Mouse (Mus musculus) MEL (cell line): ENCODE data around the gene Abhd2. TPM values are rescaled to one million over a fixed set of nuclear protein-coding genes. Genes with fewer than 3 reads are reported as not detected.

Experiments used
- DNase-seq: peaks from one replicate; pipeline ENCODE4 v3.0.0; 2011; ENCODE audit warnings: low read depth, low spot score
- H3K27ac ChIP-seq: 2 replicates; pipeline ENCODE4 v1.5.1; 2012; ENCODE audit warnings: low read depth, mild to moderate bottlenecking, control low read depth, low read length, moderate library complexity; ENCODE audit not compliant: control insufficient read depth
- H3K27me3 ChIP-seq, 2 experiments: fragments of 150-350 bp in 1 of 2; sonication (generic) in 1 of 2; 2 replicates each; pipeline ENCODE4 v1.6.1; 2012; ENCODE audit warnings: low read length in 2 of 2, mild to moderate bottlenecking in 2 of 2, improper control_type of control experiment in 1 of 2, moderate library complexity in 1 of 2; ENCODE audit not compliant: insufficient read depth in 2 of 2, control insufficient read depth in 1 of 2
- H3K36me3 ChIP-seq, 2 experiments: 2 replicates each; pipeline ENCODE4 v1.6.1; 2012 to 2014; ENCODE audit warnings: low read length in 2 of 2, improper control_type of control experiment in 1 of 2, inconsistent platforms in 1 of 2, mild to moderate bottlenecking in 1 of 2; ENCODE audit not compliant: insufficient read depth in 2 of 2, control insufficient read depth in 1 of 2
- H3K4me1 ChIP-seq, 2 experiments: fragments of 150-350 bp in 1 of 2; sonication (generic) in 1 of 2; 2 replicates each; pipeline ENCODE4 v1.6.1; 2012; ENCODE audit warnings: low read length in 2 of 2, improper control_type of control experiment in 1 of 2, mild to moderate bottlenecking in 1 of 2; ENCODE audit not compliant: insufficient read depth in 2 of 2, control insufficient read depth in 1 of 2
- H3K4me3 ChIP-seq, 2 experiments: fragments of 150-350 bp in 1 of 2; sonication (generic) in 1 of 2; 2 replicates each; pipeline ENCODE4 v1.5.1; 2012; ENCODE audit warnings: low read depth in 2 of 2, low read length in 2 of 2, mild to moderate bottlenecking in 2 of 2, moderate library complexity in 2 of 2, control low read depth in 1 of 2, improper control_type of control experiment in 1 of 2; ENCODE audit not compliant: control insufficient read depth in 1 of 2, insufficient read depth in 1 of 2
- H3K79me2 ChIP-seq: 2 replicates; pipeline ENCODE4 v1.6.1; 2012; ENCODE audit warnings: mild to moderate bottlenecking, low read length, moderate library complexity; ENCODE audit not compliant: control insufficient read depth, poor library complexity, insufficient read depth
- H3K9ac ChIP-seq: 2 replicates; pipeline ENCODE4 v1.6.1; 2012; ENCODE audit warnings: low read depth, mild to moderate bottlenecking, control low read depth, low read length, moderate library complexity; ENCODE audit not compliant: control insufficient read depth, poor library complexity, severe bottlenecking
- H3K9me3 ChIP-seq: fragments of 150-350 bp; sonication (generic); replicated peaks from 2 replicates; pipeline ENCODE4 v1.6.1; 2012; ENCODE audit warnings: mild to moderate bottlenecking, low read length, improper control_type of control experiment, moderate library complexity; ENCODE audit not compliant: insufficient read depth
- CHD2 ChIP-seq: IDR thresholded peaks from 2 replicates; pipeline ENCODE4 v1.6.1; 2011; ENCODE audit warnings: low read length, improper control_type of control experiment
- ELF1 ChIP-seq: IDR thresholded peaks from 2 replicates; pipeline ENCODE4 v1.6.1; 2014; ENCODE audit warnings: low read depth, mild to moderate bottlenecking, inconsistent platforms, low read length, improper control_type of control experiment, moderate library complexity
- ETS1 ChIP-seq: IDR thresholded peaks from 2 replicates; pipeline ENCODE4 v1.6.1; 2012; ENCODE audit warnings: low read depth, mild to moderate bottlenecking, inconsistent platforms, low read length, improper control_type of control experiment, moderate library complexity
- GABPA ChIP-seq: IDR thresholded peaks from 2 replicates; pipeline ENCODE4 v1.6.1; 2012; ENCODE audit warnings: low read depth, mild to moderate bottlenecking, inconsistent platforms, low read length, improper control_type of control experiment, moderate library complexity
- GATA1 ChIP-seq: IDR thresholded peaks from 2 replicates; pipeline ENCODE4 v1.6.1; 2011; ENCODE audit warnings: low read depth, low read length, improper control_type of control experiment
- HCFC1 ChIP-seq: IDR thresholded peaks from 2 replicates; pipeline ENCODE4 v1.6.1; 2012; ENCODE audit warnings: low read depth, mild to moderate bottlenecking, inconsistent platforms, low read length, improper control_type of control experiment, moderate library complexity
- MAFK ChIP-seq: IDR thresholded peaks from 2 replicates; pipeline ENCODE4 v1.6.1; 2011; ENCODE audit warnings: low read depth, mild to moderate bottlenecking, low read length, improper control_type of control experiment, borderline replicate concordance
- MXI1 ChIP-seq: IDR thresholded peaks from 2 replicates; pipeline ENCODE4 v1.6.1; 2011; ENCODE audit warnings: mild to moderate bottlenecking, low read depth, low read length, improper control_type of control experiment
- MYB ChIP-seq: IDR thresholded peaks from 2 replicates; pipeline ENCODE4 v1.6.1; 2011; ENCODE audit warnings: mild to moderate bottlenecking, low read depth, low read length, improper control_type of control experiment
- NRF1 ChIP-seq: IDR thresholded peaks from 2 replicates; pipeline ENCODE4 v1.6.1; 2014; ENCODE audit warnings: low read depth, mild to moderate bottlenecking, inconsistent platforms, low read length, improper control_type of control experiment, moderate library complexity; ENCODE audit not compliant: poor library complexity, insufficient read depth, severe bottlenecking
- POLR2A ChIP-seq, 2 experiments: IDR thresholded peaks; 2 replicates each; pipeline ENCODE4 v1.6.1; 2011 to 2012; ENCODE audit warnings: low read length in 2 of 2, mild to moderate bottlenecking in 2 of 2, control low read depth in 1 of 2, improper control_type of control experiment in 1 of 2, low read depth in 1 of 2, moderate library complexity in 1 of 2; ENCODE audit not compliant: control insufficient read depth in 1 of 2, insufficient read depth in 1 of 2, poor library complexity in 1 of 2
- POLR2AphosphoS5 ChIP-seq: IDR thresholded peaks from 2 replicates; pipeline ENCODE4 v1.6.1; 2012; ENCODE audit warnings: low read depth, borderline replicate concordance, mild to moderate bottlenecking, inconsistent platforms, low read length, moderate library complexity, mixed read lengths
- RAD21 ChIP-seq: IDR thresholded peaks from 2 replicates; pipeline ENCODE4 v1.6.1; 2011; ENCODE audit warnings: mild to moderate bottlenecking, low read depth, low read length, improper control_type of control experiment
- SMC3 ChIP-seq: IDR thresholded peaks from 2 replicates; pipeline ENCODE4 v1.6.1; 2011; ENCODE audit warnings: low read depth, low read length, improper control_type of control experiment
- TBP ChIP-seq: IDR thresholded peaks from 2 replicates; pipeline ENCODE4 v1.8.0; 2011; ENCODE audit warnings: low read depth, low read length, improper control_type of control experiment
- UBTF ChIP-seq: IDR thresholded peaks from 2 replicates; pipeline ENCODE4 v1.6.1; 2012; ENCODE audit warnings: low read depth, mild to moderate bottlenecking, inconsistent platforms, low read length, improper control_type of control experiment, moderate library complexity, borderline replicate concordance; ENCODE audit not compliant: insufficient read depth
- USF1 ChIP-seq: IDR thresholded peaks from 2 replicates; pipeline ENCODE4 v1.6.1; 2014; ENCODE audit warnings: low read depth, mild to moderate bottlenecking, inconsistent platforms, low read length, improper control_type of control experiment, moderate library complexity
- USF2 ChIP-seq, 2 experiments: IDR thresholded peaks; 2 replicates each; pipeline ENCODE4 v1.6.1; 2011 to 2012; ENCODE audit warnings: improper control_type of control experiment in 2 of 2, low read length in 2 of 2, borderline replicate concordance in 1 of 2, inconsistent platforms in 1 of 2, low read depth in 1 of 2, mild to moderate bottlenecking in 1 of 2; ENCODE audit not compliant: insufficient read depth in 1 of 2
- ZC3H11A ChIP-seq: IDR thresholded peaks from 2 replicates; pipeline ENCODE4 v1.6.1; 2012; ENCODE audit warnings: low read depth, mild to moderate bottlenecking, inconsistent platforms, low read length, improper control_type of control experiment
- ZNF384 ChIP-seq: IDR thresholded peaks from 2 replicates; pipeline ENCODE4 v1.6.1; 2012; ENCODE audit warnings: low read depth, mild to moderate bottlenecking, inconsistent platforms, low read length, improper control_type of control experiment
- polyA plus RNA-seq, 2 experiments: library from polyadenylated mRNA; stranded (reverse) in 1 of 2; unstranded in 1 of 2; fragments of >175 nt in 1 of 2; fragments of >200 nt in 1 of 2; gene quantifications; 2 replicates each; pipeline versions ENCODE4 v1.2.1 to v1.2.4; 2012; ENCODE audit warnings: low replicate concordance in 2 of 2, low read depth in 1 of 2; ENCODE audit not compliant: insufficient read length in 2 of 2, insufficient read depth in 1 of 2, missing spikeins in 1 of 2
- total RNA-seq: library from RNA; depleted of rRNA; stranded (reverse); fragments of 300-350 nt; gene quantifications from 2 replicates; pipeline ENCODE4 v1.2.3, GENCODE M21; 2012

The Abhd2 gene
- total and polyA plus RNA-seq, 3 experiments: 13.6 to 32.0 TPM; not detected in 1

GRCm38 (mm10) chr7:79300432-79301151 lies 27.6 kb downstream of the Abhd2 start:
- H3K27ac ChIP-seq: no peak overlapping the region
- no peak overlapping the region for H3K9ac ChIP-seq
- H3K36me3 ChIP-seq: peaks cover 0 to 1% of the 10 kb centered on the region in 2 experiments; a peak in 2 of 4 replicates
- no peaks in the 10 kb centered on the region for H3K4me1 ChIP-seq
- no peaks in the 10 kb centered on the region for H3K27me3 ChIP-seq
- no peak overlapping the region for H3K4me3 ChIP-seq
- H3K79me2 ChIP-seq: peaks cover 1% of the 10 kb centered on the region; the same call in 1 of the 2 replicates
- DNase-seq: no peak
- TF ChIP-seq POLR2A (IDR thresholded peaks at IDR 0.05; ENCODE audit: control insufficient read depth in 1 of 2, insufficient read depth in 1 of 2, low read depth in 1 of 2, low read length in 2 of 2, poor library complexity in 1 of 2) (no peak), TBP (no peak), GATA1 (no peak), ZC3H11A (no peak), MXI1 (no peak), USF2 (IDR thresholded peaks at IDR 0.05; ENCODE audit: borderline replicate concordance in 1 of 2, insufficient read depth in 1 of 2, low read depth in 1 of 2, low read length in 2 of 2) (no peak), ZNF384 (no peak), MYB (no peak), SMC3 (no peak), RAD21 (no peak), MAFK (no peak), GABPA (no peak), NRF1 (no peak), HCFC1 (no peak), POLR2AphosphoS5 (no peak), USF1 (no peak), ETS1 (no peak), UBTF (no peak)
- no peaks in the 10 kb centered on the region for H3K9me3 ChIP-seq

GRCm38 (mm10) chr7:79302145-79302544 lies 29.1 kb downstream of the Abhd2 start:
- H3K27me3 ChIP-seq: no peaks in the 10 kb centered on the region
- no peak overlapping the region for H3K27ac ChIP-seq
- H3K36me3 ChIP-seq: peaks cover 0 to 1% of the 10 kb centered on the region in 2 experiments; a peak in 2 of 4 replicates
- TF ChIP-seq RAD21 (no peak), GATA1 (no peak), ELF1 (no peak), MXI1 (no peak), SMC3 (no peak), UBTF (no peak), POLR2AphosphoS5 (no peak), CHD2 (no peak), USF1 (no peak)
- no peaks in the 10 kb centered on the region for H3K9me3 ChIP-seq
- H3K4me1 ChIP-seq: no peaks in the 10 kb centered on the region
- no peak overlapping the region for H3K4me3 ChIP-seq
- DNase-seq: no peak
- no peaks in the 10 kb centered on the region for H3K79me2 ChIP-seq
- H3K9ac ChIP-seq: no peak overlapping the region
